Mouse (Mus musculus): ENCODE results near the gene Polg2. TPM values are rescaled to one million over a fixed set of nuclear protein-coding genes. Genes with fewer than 3 reads are reported as not detected.

Gene Polg2
- polyA plus RNA-seq, 1 experiment, result 2.6 TPM

DNA sequence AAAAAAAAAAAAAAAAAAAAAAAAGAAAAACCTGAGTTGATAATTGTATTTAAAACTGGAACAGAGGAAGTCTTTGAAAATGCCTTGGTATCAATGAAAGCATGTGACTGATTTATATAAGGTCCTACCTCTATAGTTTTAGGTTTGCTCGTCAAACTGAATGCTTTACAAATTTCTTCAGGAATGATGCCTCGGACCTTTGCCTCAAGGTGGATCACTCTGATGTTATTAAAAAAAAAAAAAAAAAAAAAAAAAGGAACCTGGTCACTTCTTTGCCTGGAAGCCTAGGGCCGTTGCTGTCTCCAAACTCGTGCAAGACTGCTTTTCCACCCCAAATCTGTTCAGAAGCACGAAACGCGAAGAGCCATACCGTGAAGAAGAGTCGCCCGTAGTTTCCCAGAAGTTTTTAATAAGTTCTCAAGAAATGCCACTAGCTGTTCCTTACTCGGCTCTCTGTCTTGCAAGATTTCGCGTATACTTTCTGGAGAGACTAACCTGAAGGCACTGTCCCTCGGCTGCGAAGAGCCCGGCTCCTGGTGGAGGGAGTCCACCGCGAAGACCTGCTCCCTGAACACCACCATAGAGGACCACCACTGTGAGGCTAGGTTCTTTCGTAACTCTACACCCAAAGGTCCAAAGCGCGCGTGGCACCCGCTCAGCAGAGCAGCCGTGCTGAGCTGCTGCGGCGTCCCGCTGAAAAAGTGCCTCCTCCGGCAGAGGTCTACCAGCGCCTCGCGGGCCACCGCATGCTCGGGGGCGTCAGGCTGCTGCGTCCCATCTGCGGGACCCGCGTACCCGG lies 549 bp downstream of the Polg2 start:
- TF ChIP-seq GATA1 (IDR thresholded peaks at IDR 0.05; ENCODE audit: low read length), result no peak

DNA sequence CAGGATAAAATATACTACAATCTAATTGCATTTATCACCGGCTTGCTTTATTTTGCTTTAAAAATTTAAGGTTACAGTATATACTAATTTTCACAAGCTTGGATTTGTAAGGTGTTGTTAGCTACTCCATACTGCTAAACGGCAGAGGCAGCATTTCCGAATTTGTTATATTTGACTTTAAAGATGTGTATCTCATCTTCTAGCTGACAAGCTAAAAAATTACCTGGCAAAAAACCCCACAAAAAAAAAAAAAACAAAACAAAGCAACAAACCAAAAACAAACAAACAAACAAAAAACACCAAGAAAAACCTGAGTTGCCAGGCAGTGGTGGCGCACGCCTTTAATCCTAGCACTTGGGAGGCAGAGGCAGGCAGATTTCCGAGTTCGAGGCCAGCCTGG lies 1.2 kb downstream of the Polg2 start:
- TF ChIP-seq GATA1 (IDR thresholded peaks at IDR 0.05; ENCODE audit: low read length), result no peak

DNA sequence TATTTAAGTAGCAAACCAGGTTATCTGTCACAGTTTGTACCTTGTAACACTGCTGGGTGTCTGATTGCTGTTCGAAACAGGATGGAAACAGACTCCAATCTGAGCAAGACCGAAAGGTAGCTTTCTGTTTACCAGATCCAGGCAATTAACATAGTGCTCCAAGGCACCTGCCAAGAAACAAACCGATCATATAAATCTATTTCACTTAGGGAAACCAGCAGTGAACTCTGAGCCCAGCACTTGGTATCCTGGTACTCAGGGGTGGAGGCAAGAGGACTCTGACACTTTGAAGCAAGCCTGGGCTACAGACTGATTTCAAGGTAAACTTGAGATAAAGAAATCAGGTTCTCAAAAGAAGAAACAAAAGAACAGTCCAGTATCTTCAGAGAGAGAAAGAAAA lies 1.9 kb downstream of the Polg2 start:
- no peak for TF ChIP-seq GATA1 (IDR thresholded peaks at IDR 0.05; ENCODE audit: low read length)

DNA sequence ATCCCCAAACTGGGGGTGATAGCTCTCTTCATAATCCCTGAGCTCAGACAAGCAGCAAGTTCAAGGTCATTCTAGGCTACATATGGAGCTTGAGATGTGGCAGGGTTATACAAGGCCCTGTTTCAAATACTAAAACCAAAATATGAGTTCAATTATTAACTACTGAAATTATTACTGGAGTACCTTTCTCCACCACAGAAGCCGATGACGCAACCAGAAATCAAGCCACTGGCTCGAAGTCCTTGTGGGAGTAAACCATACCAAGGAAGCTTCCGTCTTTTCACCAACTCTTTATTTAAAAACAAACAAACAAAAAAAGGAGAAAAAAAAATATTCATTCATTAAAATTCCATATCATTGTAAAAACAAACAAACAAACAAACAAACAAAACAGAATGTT lies 2.4 kb downstream of the Polg2 start:
- TF ChIP-seq GATA1 (IDR thresholded peaks at IDR 0.05; ENCODE audit: low read length), result no peak

DNA sequence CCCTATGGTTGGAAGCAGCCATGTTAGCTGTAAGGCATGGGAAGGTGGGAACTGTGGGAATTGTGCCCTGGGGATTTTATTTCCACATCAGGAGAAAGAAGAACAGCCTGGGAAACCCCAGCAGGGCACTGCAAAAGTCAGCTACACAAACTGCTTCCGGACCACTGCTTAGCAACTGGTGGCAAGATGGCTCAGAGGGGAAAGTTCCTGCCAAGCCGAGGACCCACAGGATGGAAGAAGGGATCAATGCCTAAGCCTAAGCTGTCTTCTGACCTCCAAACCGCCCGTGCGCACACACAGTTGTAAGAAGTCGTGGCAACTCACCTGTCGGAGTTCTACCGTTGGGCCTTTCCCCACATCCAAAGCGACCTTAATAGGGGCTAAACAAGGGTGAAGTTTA lies 6.3 kb downstream of the Polg2 start:
- no peak for TF ChIP-seq GATA1 (IDR thresholded peaks at IDR 0.05; ENCODE audit: low read length)

DNA sequence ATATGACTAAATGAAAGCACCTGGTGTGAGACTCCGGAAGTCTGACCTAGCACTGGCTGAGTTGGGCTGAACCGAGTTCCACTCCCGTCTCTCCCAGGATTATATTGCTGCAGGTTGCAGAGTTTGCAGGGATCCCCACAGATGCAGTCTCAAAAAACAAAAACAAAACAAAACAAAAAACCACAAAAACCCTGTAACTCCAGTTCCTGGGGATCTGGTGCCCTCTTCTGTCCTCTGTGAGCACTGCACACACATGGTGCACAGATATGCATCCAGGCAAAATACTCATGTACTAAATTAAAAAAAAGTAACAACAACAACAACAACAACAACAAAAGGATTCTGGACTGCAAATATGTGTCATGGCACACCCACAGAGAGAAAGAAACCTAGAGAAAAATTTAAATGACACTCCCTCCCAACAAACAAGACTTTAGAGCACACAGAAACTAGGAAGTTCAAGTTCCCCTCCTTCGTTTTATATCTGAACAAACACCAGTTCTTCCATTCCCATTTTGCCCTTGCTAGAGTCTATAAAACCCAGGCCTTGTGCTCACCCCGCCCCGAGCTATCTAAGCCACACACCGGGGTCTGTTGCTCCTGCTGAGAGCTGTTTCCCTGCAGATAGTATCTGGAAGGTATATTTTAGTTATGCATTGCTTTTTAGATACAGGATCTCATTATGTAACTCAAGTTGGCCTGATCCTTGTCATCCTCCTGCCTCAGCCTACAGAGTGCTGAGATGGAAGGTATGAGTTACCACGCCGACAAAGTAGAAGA lies 9.0 kb downstream of the Polg2 start:
- no peak for TF ChIP-seq GATA1 (IDR thresholded peaks at IDR 0.05; ENCODE audit: low read length)

DNA sequence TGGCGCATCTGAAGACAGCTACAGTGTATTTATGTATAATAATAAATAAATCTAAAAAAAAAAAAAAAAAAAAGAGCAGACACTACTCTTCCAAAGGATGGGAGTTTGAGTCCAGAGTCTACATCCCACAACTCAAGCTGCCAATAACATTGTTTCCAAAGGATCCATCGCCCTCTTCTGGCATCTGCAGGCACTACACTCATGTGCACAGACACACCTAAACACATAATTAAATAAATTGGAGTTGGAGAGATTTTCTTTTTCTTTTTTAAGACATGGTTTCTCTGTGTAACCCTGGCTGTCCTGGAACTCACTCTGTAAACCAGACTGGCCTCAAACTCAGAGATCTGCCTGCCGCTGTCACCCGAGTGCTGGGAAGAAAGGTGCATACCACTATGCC lies 11.8 kb downstream of the Polg2 start:
- TF ChIP-seq GATA1 (IDR thresholded peaks at IDR 0.05; ENCODE audit: low read length), result no peak

DNA sequence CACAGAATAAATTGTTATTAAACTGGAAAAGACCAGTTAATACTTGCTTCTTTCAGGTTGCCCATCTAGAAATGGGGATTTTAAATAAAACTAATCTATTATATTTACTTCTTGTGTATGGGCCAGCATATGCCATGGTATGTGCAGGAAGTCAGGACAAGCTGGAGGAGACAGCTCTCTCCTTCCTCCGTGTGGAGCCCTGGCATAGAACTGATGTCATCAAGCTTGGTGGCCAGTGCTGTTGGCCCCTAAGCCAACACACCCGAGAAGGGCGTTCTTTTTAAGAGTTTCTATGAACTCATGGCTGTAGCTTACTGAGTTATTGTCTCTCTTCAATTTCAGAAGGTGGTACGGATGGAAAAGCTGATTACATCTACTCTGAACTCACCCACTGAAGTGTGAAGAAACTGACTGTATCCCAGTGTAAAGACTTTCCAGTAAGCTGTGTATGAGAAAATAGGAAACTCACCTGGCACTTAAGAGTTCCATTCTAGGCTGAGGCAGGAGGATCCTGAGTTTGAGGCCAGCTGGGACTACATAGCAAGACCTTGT lies 12.7 kb downstream of the Polg2 start:
- TF ChIP-seq GATA1 (IDR thresholded peaks at IDR 0.05; ENCODE audit: low read length), result no peak

DNA sequence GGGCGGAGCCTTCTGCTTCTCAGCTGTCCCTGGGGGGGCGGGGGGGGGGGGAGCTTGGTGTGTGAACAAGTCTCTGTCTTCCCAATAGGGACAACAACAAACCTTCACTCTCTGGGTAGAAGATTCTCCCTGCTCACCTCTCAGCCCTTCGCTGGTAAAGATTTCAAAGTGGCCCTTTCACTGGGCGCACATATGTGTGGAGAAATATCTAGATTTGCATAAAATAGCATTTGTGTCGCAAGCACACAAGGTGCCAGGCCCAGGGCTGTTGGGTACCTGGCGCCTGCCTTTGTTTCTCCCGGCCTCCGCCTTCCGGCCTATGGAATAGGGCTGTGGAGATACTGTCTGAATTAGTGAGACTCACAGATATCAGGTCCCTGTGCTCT lies 16.5 kb downstream of the Polg2 start:
- no peak for TF ChIP-seq GATA1 (IDR thresholded peaks at IDR 0.05; ENCODE audit: low read length)

DNA sequence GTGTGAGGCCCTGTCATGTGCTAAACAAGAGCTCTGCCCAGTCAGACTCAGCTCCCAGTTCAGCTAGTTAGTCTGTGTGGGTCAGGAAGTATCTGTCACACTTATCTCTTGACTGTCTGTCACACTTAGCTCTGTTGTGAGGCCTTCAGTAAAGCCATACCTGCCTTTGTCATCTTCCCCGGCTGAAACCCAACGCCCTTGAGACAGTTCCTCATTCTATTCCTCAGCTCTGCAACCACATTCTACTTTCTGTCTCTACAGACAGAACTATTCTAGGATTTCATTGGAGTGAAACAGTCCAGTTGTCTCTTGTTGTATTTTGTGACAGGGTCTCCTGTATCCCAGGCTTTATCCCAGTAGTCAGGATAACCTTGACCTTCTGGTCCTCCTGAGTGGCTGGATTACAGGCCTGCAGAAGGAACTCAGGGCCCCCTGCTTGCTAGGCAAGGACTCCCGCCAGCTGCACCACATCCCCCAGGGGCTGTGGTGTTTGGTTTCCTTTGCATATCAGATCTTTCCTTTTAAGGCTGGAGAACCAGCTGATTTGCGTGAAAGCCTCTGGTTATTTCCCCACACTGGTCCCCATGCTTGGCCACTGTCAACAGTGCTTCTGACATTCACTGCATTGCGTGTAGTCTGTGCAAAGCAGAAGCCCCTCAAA lies 17.1 kb downstream of the Polg2 start:
- no peak for TF ChIP-seq GATA1 (IDR thresholded peaks at IDR 0.05; ENCODE audit: low read length)

DNA sequence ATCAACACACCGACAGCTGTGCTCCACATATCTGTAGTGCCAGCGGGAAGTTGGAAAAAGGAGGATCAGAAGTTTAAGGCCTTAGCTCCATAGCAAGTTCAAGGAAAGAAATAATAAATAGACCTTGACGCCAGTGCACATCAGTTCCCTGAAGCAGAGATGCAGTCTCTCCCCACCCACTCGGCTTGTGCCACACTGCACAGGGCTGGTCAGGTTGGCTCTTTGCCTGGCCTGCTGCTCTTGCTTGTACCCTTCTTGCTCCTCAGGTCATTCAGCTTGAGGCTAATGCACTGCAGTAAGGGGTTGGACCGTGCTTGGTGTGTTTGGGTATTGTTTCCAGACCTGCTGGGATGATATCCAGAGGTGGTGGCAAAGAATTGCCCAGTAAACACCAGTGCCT lies 18.8 kb downstream of the Polg2 start:
- TF ChIP-seq GATA1 (IDR thresholded peaks at IDR 0.05; ENCODE audit: low read length), result no peak

DNA sequence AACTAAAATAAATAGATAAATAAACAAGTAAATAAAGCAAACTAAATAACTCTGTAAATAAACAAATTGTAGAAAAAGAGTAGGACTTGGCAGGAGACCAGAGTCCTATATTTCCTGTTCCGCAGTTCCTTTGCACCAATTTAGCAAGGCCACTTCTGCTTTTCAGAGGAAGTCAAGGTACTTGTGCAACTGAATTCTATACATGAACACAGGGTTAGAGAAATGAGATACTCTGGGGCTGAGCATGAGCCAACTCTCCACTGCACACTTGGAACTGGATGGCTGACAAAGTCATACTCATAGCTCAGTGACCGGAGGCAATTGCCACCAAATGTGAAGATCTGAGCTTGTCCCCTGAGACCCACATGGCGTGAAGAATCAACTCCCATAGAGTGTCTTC lies 20.3 kb downstream of the Polg2 start:
- no peak for TF ChIP-seq GATA1 (IDR thresholded peaks at IDR 0.05; ENCODE audit: low read length)

DNA sequence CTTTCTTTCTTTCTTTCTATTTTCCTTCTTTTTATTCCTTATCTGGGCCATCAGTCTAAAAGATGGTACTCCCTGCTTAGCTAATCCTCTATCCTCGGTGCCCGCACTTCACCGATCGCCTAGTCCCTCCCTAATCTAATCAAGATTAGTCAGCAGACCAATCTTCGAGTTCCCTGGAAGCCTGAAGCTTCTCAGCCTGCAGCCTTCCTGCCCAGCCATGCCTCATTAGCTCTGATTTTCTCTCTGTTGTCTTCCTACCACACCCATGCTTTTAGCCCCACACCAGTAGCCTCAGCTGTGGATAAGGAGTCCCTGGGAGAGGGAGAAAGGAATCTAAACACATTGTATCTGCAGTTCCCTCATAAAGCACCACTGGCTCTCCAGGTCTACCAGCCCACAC lies 23.8 kb downstream of the Polg2 start:
- no peak for TF ChIP-seq GATA1 (IDR thresholded peaks at IDR 0.05; ENCODE audit: low read length)

DNA sequence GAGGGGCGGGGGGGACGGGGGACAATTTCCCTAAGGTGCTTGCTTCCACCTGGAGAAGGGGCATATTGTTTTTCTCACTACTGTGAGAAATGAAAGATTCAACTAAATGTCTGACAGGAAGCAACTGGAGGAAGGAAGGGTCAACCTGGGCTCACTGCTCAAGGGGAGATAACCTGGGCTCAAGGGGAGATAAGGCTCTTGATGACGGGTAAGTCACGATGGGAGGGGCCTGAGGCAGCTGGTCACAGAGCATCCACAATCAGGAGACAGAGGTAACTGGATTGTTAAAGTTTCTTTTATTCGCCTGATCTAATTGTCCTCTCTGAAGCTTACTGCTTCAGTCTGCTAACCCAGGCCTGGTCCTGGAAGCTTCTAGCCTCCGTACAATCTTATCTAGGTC lies 26.0 kb downstream of the Polg2 start:
- no peak for TF ChIP-seq GATA1 (IDR thresholded peaks at IDR 0.05; ENCODE audit: low read length)

DNA sequence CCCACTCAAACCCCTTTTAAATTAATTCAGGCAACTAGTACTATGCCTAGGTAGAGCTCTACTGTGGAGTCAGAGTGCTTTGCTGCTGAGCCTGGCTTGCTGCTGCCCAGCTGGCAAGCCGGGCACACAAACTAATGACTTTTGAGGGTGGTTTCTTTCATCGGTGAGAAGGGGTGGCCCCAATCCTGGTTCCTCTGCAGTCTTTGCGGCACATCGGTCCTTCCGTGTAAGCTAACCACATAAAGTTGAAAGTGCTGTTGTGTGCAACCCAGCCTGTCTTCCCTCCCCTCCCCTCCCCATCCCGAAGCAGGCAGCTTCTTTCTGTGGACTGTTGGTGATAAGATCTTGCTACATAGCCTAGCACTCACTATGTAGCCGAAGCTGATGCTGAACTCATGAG lies 27.2 kb downstream of the Polg2 start:
- TF ChIP-seq GATA1 (IDR thresholded peaks at IDR 0.05; ENCODE audit: low read length), result no peak

Data from G1E-ER4 (cell line).